Mouse (Mus musculus) MEL (cell line): ENCODE data around the gene Pidd1.

ENCODE experiments used
- CTCF ChIP-seq, 3 experiments: IDR thresholded peaks in 2 of 3; conservative IDR thresholded peaks in 1 of 3; 2 replicates each; pipeline ENCODE4 v1.5.1; 2011 to 2012; ENCODE audit warnings: low read length in 3 of 3, low read depth in 2 of 3, mild to moderate bottlenecking in 2 of 3, improper control_type of control experiment in 1 of 3, inconsistent platforms in 1 of 3, mixed read lengths in 1 of 3, moderate library complexity in 1 of 3; ENCODE audit not compliant: control insufficient read depth in 1 of 3, insufficient read depth in 1 of 3, poor library complexity in 1 of 3, severe bottlenecking in 1 of 3
- GATA1 ChIP-seq: IDR thresholded peaks from 2 replicates; pipeline ENCODE4 v1.6.1; 2011; ENCODE audit warnings: low read depth, low read length, improper control_type of control experiment
- MAX ChIP-seq: IDR thresholded peaks from 2 replicates; pipeline ENCODE4 v1.6.1; 2011; ENCODE audit warnings: low read length, improper control_type of control experiment
- MAZ ChIP-seq: IDR thresholded peaks from 2 replicates; pipeline ENCODE4 v1.6.1; 2012; ENCODE audit warnings: low read depth, mild to moderate bottlenecking, inconsistent platforms, low read length, improper control_type of control experiment
- MYC ChIP-seq: IDR thresholded peaks from 2 replicates; pipeline ENCODE4 v1.6.1; 2011; ENCODE audit warnings: low read depth, mild to moderate bottlenecking, low read length, improper control_type of control experiment, moderate library complexity
- NELFE ChIP-seq: IDR thresholded peaks from 2 replicates; pipeline ENCODE4 v1.6.1; 2011; ENCODE audit warnings: low read depth, low read length, improper control_type of control experiment
- NRF1 ChIP-seq: IDR thresholded peaks from 2 replicates; pipeline ENCODE4 v1.6.1; 2014; ENCODE audit warnings: low read depth, mild to moderate bottlenecking, inconsistent platforms, low read length, improper control_type of control experiment, moderate library complexity; ENCODE audit not compliant: poor library complexity, insufficient read depth, severe bottlenecking
- POLR2A ChIP-seq, 2 experiments: IDR thresholded peaks; 2 replicates each; pipeline ENCODE4 v1.6.1; 2011 to 2012; ENCODE audit warnings: low read length in 2 of 2, mild to moderate bottlenecking in 2 of 2, control low read depth in 1 of 2, improper control_type of control experiment in 1 of 2, low read depth in 1 of 2, moderate library complexity in 1 of 2; ENCODE audit not compliant: control insufficient read depth in 1 of 2, insufficient read depth in 1 of 2, poor library complexity in 1 of 2
- USF1 ChIP-seq: IDR thresholded peaks from 2 replicates; pipeline ENCODE4 v1.6.1; 2014; ENCODE audit warnings: low read depth, mild to moderate bottlenecking, inconsistent platforms, low read length, improper control_type of control experiment, moderate library complexity

DNA sequence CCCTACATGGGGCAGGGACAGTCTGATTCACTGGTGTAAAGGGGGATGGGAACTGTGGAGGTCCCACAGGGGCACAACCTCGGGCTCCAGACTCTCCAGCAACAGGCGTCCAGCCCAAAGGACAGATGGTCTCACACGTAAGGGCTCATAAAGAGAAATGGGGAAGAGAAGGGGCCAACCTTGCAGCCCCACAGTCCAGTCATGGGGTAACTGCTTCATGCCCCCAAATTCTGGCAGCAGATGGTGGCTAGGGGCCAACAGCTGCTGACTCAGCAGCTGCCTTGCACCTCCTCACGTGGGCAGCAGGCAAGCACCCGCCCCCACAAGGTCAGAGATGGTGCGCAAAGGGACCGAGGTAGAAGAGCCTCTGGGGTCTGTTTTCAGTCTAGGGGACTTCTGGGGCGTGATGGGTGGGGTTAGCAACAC lies 11.6 kb downstream of the Pidd1 start:
- TF ChIP-seq NRF1 (no peak), CTCF (IDR thresholded peaks at IDR 0.05 in 2 of 3, conservative IDR thresholded peaks at IDR 0.05 in 1 of 3; ENCODE audit: control insufficient read depth in 1 of 3, insufficient read depth in 1 of 3, low read depth in 2 of 3, low read length in 3 of 3, poor library complexity in 1 of 3, severe bottlenecking in 1 of 3) (no peak), USF1 (no peak), MAX (no peak), POLR2A (IDR thresholded peaks at IDR 0.05; ENCODE audit: control insufficient read depth in 1 of 2, insufficient read depth in 1 of 2, low read depth in 1 of 2, low read length in 2 of 2, poor library complexity in 1 of 2) (no peak), GATA1 (no peak), NELFE (no peak), MYC (no peak), MAZ (no peak)
